Mouse (Mus musculus) MEL (cell line): ENCODE measurements around the gene Pp2d1.

Experiments used
- CTCF ChIP-seq, 3 experiments: IDR thresholded peaks in 2 of 3; conservative IDR thresholded peaks in 1 of 3; 2 replicates each; pipeline ENCODE4 v1.5.1; 2011 to 2012; ENCODE audit warnings: low read length in 3 of 3, low read depth in 2 of 3, mild to moderate bottlenecking in 2 of 3, improper control_type of control experiment in 1 of 3, inconsistent platforms in 1 of 3, mixed read lengths in 1 of 3, moderate library complexity in 1 of 3; ENCODE audit not compliant: control insufficient read depth in 1 of 3, insufficient read depth in 1 of 3, poor library complexity in 1 of 3, severe bottlenecking in 1 of 3
- EP300 ChIP-seq, 2 experiments: IDR thresholded peaks; 2 replicates each; pipeline ENCODE4 v1.6.1; 2011; ENCODE audit warnings: improper control_type of control experiment in 2 of 2, low read length in 2 of 2, low read depth in 1 of 2, mild to moderate bottlenecking in 1 of 2
- MXI1 ChIP-seq: IDR thresholded peaks from 2 replicates; pipeline ENCODE4 v1.6.1; 2011; ENCODE audit warnings: mild to moderate bottlenecking, low read depth, low read length, improper control_type of control experiment
- MYB ChIP-seq: IDR thresholded peaks from 2 replicates; pipeline ENCODE4 v1.6.1; 2011; ENCODE audit warnings: mild to moderate bottlenecking, low read depth, low read length, improper control_type of control experiment
- POLR2AphosphoS2 ChIP-seq: IDR thresholded peaks from 2 replicates; pipeline ENCODE4 v1.6.1; 2011; ENCODE audit warnings: low read length, improper control_type of control experiment
- SIN3A ChIP-seq: IDR thresholded peaks from 2 replicates; pipeline ENCODE4 v1.6.1; 2012; ENCODE audit warnings: low read length, improper control_type of control experiment, inconsistent platforms
- USF1 ChIP-seq: IDR thresholded peaks from 2 replicates; pipeline ENCODE4 v1.6.1; 2014; ENCODE audit warnings: low read depth, mild to moderate bottlenecking, inconsistent platforms, low read length, improper control_type of control experiment, moderate library complexity

GRCm38 (mm10) chr17:53566161-53566918 lies 27.1 kb upstream of the Pp2d1 start, which contains the start of gene Kat2b:
- TF ChIP-seq USF1 (no peak), CTCF (IDR thresholded peaks at IDR 0.05 in 2 of 3, conservative IDR thresholded peaks at IDR 0.05 in 1 of 3; ENCODE audit: control insufficient read depth in 1 of 3, insufficient read depth in 1 of 3, low read depth in 2 of 3, low read length in 3 of 3, poor library complexity in 1 of 3, severe bottlenecking in 1 of 3) (no peak; a peak in 1 of 6 replicates), POLR2AphosphoS2 (no peak), MYB (no peak), MXI1 (peak; percentile 58), EP300 (IDR thresholded peaks at IDR 0.05; ENCODE audit: low read depth in 1 of 2, low read length in 2 of 2) (peak in 1 of 2 experiments; percentile 40; a peak in 2 of 4 replicates), SIN3A (peak; percentile 88)
